Mouse (Mus musculus): Measurements from ENCODE around the gene Adamts10. TPM values are rescaled to one million over a fixed set of nuclear protein-coding genes. Genes with fewer than 3 reads are reported as not detected.

Adamts10 gene
- polyA plus RNA-seq, 1 experiment from 2014 or later: 54.7 TPM

Other genes starting within 250 kb of the Adamts10 start
- 9.3 and 10.1 TPM in 2 replicates for gene Zfp955b, start 234.7 kb upstream of the Adamts10 start, polyA plus RNA-seq (2014; fragmentation: Nextera tagmentation; extraction: Ambion mirVana)
- gene Zfp81, start 165.3 kb upstream of the Adamts10 start, polyA plus RNA-seq (2014; fragmentation: Nextera tagmentation; extraction: Ambion mirVana): 13.7 and 18.4 TPM in 2 replicates
- 21.6 and 25.0 TPM in 2 replicates for gene Zfp101, start 129.6 kb upstream of the Adamts10 start, polyA plus RNA-seq (2014; fragmentation: Nextera tagmentation; extraction: Ambion mirVana)
- not detected in 2 replicates for gene Actl9, start 91.3 kb upstream of the Adamts10 start, polyA plus RNA-seq (2014; fragmentation: Nextera tagmentation; extraction: Ambion mirVana)
- 1.5 and 2.2 TPM in 2 replicates for gene Myo1f, start 31.5 kb downstream of the Adamts10 start, polyA plus RNA-seq (2014; fragmentation: Nextera tagmentation; extraction: Ambion mirVana)
- 71.8 and 85.4 TPM in 2 replicates for gene Zfp414, start 104.9 kb downstream of the Adamts10 start, polyA plus RNA-seq (2014; fragmentation: Nextera tagmentation; extraction: Ambion mirVana)
- gene Pram1, start 113.9 kb downstream of the Adamts10 start, polyA plus RNA-seq (2014; fragmentation: Nextera tagmentation; extraction: Ambion mirVana): 0.61 and 1.2 TPM in 2 replicates
- gene Hnrnpm, start 162.7 kb downstream of the Adamts10 start, polyA plus RNA-seq (2014; fragmentation: Nextera tagmentation; extraction: Ambion mirVana): 574 and 590 TPM in 2 replicates
- 39.3 and 40.1 TPM in 2 replicates for gene March2, start 194.5 kb downstream of the Adamts10 start, polyA plus RNA-seq (2014; fragmentation: Nextera tagmentation; extraction: Ambion mirVana)
- 330 and 338 TPM in 2 replicates for gene Rab11b, start 236.3 kb downstream of the Adamts10 start, polyA plus RNA-seq (2014; fragmentation: Nextera tagmentation; extraction: Ambion mirVana)

All from forebrain, embryonic 11.5 days (tissue).